Mouse (Mus musculus): ENCODE data around the gene Dusp3.

Gene Dusp3

DNA sequence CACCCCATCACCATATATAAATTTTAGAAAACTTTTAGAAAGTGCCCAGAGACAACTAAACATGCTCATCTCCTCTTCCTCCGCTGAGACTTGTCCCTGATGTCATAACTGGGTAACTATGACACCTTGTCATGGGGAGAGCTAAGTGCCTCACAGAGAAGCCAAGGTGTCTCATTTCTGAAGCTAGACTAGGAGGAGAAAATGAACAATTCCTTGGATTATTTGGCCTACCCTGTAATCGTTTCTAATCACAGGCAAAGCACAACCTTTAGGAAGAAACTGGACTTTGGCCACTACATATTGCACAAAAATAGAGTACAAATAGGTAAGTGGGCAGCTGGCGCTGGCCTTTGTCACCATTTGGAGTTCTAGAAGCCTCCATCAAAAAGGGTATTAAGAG is at the start of gene Dusp3:
Gene Dusp3, minus strand, starts transcription at position 101 of the 400 bp plus-strand sequence.
- no peak for DNase-seq

- peak; percentile 35 to 37 for DNase-seq
These were observed 49.5 kb upstream of the Dusp3 start for GRCm38 (mm10) chr11:102036336-102036735.

GRCm38 (mm10) chr11:102035456-102035960 is 48.7 kb upstream of the Dusp3 start:
- DNase-seq, result peak; percentile 62 to 67

GRCm38 (mm10) chr11:102034887-102035286 is 48.1 kb upstream of the Dusp3 start:
- peak; percentile 93 to 95 for DNase-seq

GRCm38 (mm10) chr11:102033055-102033591 is 46.3 kb upstream of the Dusp3 start:
- no peak for DNase-seq

DNA sequence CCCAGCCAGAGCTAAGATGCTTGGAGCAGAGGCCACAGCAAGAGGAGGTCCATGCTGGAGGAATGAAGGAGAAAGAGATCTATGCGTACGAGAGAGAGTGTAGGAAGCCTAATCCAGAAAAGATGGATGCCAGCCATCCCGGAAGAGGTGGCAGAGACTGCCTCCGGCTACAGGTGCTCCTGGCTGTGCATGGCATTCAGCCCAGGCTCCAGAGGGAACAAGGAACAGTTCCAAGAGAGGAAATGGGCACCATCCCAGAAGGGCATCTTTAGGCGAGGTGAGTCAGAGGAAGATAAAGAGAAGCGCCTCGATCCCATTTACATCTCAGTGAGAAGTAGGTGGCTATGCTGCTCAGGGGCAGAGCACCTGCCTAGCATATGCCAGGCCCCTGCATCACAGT is 44.3 kb upstream of the Dusp3 start:
- peak; percentile 95 to 97 for DNase-seq

DNA sequence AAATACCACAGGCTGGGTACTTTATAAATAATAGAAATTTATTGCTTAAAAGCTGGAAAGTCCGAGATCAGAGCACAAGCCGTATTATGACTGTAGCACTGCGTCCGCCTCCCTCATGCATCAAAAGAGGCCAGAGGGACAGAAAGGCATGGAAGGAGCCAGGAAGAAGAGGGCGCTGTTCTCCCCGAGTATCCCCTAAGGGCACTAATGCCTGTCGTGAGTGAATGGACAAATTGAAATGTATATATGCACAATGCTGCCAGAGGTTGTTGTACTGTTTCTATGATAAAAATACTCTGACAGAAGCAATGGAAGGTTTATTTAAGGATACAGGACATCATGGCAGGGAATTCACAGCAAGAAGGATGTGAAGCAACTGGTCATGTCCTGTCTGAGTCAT is 43.2 kb upstream of the Dusp3 start:
- no peak for DNase-seq

GRCm38 (mm10) chr11:102029304-102029703 is 42.5 kb upstream of the Dusp3 start:
- no peak for DNase-seq

DNA sequence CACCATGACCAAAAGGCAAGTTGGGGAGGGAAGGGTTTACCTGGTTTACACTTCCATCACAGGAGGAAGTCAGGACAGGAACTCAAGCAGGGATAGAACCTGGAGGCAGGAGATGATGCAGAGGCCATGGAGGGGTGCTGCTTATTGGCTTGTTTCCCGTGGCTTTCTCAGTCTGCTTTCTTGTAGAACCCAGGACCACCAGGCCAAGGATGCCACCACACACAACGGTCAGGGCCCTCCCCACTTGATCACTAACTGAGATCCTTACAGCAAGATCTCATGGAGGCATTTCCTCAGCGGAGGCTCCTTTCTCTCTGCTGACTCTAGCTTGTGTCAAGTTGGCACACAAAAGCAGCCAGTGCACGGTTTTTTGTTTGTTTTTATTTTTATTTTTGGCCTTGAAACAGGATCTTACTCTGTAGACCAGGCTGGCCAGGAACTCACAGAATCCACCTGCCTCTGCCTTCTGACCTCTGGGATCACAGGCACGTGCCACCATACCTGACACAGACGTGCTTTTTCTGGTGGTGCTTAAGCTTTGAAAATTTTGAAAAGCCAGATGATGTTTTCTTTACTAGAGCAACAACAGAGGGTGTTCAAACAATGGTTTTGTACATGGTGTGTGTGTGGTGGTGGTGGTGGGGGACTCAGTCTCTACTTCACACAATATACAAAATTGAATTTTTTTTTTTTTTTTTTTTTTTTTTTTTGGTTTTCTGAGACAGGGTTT is 41.4 kb upstream of the Dusp3 start, which contains the start of gene Mpp3:
Gene Mpp3, minus strand, starts transcription at position 375 of the 730 bp plus-strand sequence.
- peak in 1 of 2 experiments; percentile 47 for DNase-seq

DNA sequence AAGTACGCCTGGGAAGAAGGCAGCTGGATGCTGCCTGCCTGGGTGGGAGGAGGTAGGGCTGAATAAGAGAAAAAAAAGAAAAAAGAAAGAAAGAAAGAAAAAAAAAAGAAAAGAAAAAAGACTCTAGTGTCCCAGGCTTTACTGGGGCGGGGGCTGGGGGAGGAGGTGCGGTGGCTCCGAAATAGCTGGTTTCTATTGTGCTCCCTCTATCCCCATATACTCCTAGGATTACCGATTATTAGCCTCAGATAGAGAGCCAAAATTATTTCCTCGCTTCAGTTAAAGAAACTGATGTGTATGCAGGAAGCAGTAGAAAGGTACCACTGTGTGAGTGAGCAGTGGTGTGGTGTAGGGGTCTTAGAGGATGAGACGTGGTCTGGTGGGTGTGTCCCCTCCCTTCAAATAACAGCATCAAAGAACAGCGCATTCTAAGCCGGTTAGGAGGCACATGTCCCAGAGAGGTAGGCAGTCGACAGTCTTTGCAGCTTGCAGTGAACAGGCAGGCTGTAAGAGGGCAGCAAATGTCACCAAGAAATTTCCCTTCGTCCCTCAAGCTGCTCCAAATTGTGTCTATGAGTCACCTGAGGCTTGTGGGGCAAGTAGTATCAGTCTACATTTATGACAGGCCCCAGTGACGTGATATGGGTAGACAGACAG is 40.7 kb upstream of the Dusp3 start:
- peak; percentile 61 to 65 for DNase-seq

- peak; percentile 93 to 97 for DNase-seq
These were observed 40.0 kb upstream of the Dusp3 start for GRCm38 (mm10) chr11:102026694-102027360.

DNA sequence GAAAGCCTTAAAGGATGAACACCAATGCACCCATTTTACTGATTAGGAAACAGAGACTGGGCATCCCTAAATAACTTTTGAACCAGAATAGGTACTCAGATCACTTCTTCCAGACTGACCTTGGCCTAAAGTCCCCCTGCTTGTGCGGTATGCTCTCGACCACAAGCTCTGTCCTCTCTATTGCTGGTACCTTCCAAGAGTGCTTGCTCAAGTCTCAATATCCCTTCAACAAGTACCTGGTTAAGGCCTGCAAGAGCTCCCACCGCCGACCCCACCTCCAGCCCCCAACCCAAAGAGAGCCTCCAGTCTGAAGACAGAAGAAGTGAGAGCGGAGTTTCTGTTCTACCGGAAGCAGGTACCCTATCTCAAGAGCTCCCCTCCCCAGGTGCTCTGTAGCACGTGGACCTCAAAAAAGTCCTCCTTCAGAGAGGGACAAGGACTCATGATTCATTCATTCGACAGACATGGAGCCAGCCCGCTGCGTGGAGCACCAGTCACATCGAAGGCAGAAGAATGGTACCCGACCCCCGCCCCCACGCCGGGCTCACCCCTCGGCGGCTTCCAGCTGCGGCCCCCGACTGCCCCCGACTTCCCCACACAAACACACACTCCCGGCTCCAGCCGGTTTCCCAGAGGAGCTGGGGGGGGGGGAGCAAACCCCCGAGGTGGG is 39.3 kb upstream of the Dusp3 start:
- DNase-seq, result peak; percentile 72 to 73

DNA sequence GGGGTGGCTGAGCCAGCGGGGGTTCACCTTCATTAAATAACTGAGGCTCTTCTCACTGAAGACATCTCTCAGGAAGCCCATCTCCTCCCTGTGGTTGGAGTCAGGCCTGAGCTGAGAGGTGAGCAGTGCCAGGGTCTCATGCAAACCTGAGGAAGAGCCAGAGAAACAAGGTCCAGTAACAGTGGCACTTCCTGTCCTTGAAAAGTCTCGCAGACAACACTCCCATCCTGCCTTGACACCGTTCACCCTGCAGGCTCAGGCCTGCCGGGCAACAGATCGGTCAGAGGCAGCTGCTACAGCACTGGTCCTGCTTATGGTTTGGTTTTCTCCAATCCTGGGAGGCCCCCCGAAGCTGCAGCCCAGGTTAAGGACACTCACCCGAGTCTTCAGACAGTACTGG is 38.5 kb upstream of the Dusp3 start:
- peak; percentile 58 to 60 for DNase-seq

DNA sequence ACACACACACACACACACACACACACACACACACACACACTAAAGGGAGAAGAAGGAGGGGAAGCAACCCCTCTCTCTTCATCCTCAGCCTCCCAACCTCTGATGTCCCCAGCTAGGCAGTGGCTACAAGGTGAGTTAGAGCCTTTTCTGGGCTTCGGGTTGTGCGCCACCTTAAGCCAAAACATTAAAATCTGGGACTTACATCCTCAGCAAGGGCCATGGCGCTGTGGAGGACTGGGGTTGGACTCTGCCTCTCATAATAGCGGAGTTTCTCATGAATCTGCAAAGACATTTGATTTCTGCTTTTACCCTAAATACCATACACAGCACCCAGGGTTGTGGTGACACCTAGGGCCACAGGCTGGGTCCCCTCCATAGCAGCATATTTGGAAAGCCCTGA is 38.1 kb upstream of the Dusp3 start:
- DNase-seq, result no peak

DNA sequence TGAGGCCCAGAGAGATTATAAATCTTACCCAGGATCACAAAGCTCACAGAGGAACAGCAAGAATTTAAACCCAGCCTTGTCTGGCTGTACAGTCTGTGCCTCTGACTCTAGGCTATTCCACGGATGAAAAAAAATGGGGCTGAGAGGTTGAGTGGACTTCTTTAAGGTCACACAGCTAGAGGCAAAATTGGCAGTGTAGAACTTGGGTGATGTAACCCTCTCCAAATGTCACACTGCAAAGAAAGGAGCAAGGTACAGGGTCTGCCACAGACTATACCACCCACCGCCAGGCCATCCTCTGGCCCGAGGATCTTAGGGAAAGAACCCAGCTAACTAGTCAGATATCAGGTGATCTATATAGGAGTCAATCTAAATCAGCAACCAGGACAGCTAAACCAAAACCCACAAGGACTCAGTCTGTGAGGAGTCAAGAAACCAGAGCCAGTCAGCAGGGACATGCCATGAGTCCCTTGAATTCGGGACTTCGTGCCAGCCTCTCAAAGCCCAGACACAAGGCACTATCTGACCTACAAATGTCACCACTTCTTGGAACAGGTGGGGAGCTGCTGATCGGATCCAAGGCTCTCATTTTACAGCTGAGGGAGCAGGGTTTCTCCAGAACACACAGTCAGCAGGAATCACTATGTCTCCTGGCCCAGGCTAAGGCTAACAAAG is 37.4 kb upstream of the Dusp3 start:
- DNase-seq, result peak; percentile 77 to 82

DNA sequence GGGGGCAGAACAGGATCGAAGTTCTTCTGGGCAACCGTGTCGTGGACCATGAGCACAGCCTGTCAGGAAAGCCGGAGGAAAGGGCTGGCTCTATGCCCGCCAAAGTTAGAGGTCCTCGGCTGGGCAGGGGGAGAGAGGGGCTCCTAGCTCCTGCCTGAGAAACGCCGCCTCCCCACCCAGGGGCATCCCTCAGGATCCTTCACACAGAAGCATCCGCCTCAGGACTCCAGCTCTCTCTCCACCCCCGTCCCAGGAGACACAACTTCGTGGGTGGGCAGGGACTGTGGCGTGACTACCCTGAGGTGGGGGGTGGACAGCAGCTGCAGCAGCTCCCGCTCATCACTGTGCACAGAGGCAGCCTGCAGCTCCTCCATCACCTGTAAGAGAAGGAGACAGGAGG is 36.6 kb upstream of the Dusp3 start:
- DNase-seq, result peak in 1 of 2 experiments; percentile 47

GRCm38 (mm10) chr11:102021196-102021595 is 34.4 kb upstream of the Dusp3 start:
- DNase-seq, result no peak

GRCm38 (mm10) chr11:102019736-102020135 is 32.9 kb upstream of the Dusp3 start:
- DNase-seq, result peak in 1 of 2 experiments; percentile 38

GRCm38 (mm10) chr11:102016136-102016535 is 29.3 kb upstream of the Dusp3 start:
- DNase-seq, result peak; percentile 60 to 69

GRCm38 (mm10) chr11:102015472-102015871 is 28.7 kb upstream of the Dusp3 start:
- DNase-seq, result no peak

GRCm38 (mm10) chr11:102013201-102013600 is 26.4 kb upstream of the Dusp3 start:
- DNase-seq, result peak in 1 of 2 experiments; percentile 48

DNA sequence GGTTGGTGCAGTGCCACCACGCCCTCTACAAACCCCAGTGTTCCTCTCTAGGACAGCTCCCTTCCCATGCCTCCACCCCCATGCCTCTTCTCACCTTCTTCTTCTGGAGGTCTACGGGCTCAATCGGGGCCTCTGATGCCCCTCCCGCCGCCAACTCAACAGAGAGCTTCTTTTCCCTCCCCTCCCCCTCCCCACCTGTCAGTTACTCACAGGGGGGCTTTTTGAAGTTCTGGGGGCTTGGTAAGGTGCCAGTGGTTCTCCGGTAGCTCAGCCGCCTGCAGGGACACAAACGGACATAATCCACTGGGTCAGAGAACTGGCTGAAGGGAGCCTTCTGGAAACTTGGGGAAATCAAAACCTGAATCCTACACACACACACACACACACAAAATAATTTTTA is 24.7 kb upstream of the Dusp3 start:
- DNase-seq, result peak; percentile 70
